Mouse (Mus musculus): ENCODE data around the gene Kcna2. TPM values are rescaled to one million over a fixed set of nuclear protein-coding genes. Genes with fewer than 3 reads are reported as not detected.

Gene Kcna2
- polyA plus RNA-seq, 1 experiment from 2014 or later = 0.05 TPM

Other genes with a start within 250 kb of the Kcna2 start
- gene Kcna3, start 65.0 kb upstream of the Kcna2 start, polyA plus RNA-seq (2014; fragmentation: Nextera tagmentation; extraction: Ambion mirVana) = 3.4 and 3.6 TPM in 2 replicates
- not detected in 2 replicates for gene Kcna10, start 81.9 kb downstream of the Kcna2 start, polyA plus RNA-seq (2014; fragmentation: Nextera tagmentation; extraction: Ambion mirVana)
- 0.14 and 0.27 TPM in 2 replicates for gene Cym, start 120.6 kb downstream of the Kcna2 start, polyA plus RNA-seq (2014; fragmentation: Nextera tagmentation; extraction: Ambion mirVana)
- gene A630076J17Rik, start 129.5 kb downstream of the Kcna2 start, polyA plus RNA-seq (2014; fragmentation: Nextera tagmentation; extraction: Ambion mirVana) = not detected in 2 replicates
- not detected in 2 replicates for gene Prok1, start 138.6 kb downstream of the Kcna2 start, polyA plus RNA-seq (2014; fragmentation: Nextera tagmentation; extraction: Ambion mirVana)
- gene Lamtor5, start 177.7 kb downstream of the Kcna2 start, polyA plus RNA-seq (2014; fragmentation: Nextera tagmentation; extraction: Ambion mirVana) = 172 and 185 TPM in 2 replicates
- gene Slc16a4, start 190.1 kb downstream of the Kcna2 start, polyA plus RNA-seq (2014; fragmentation: Nextera tagmentation; extraction: Ambion mirVana) = 1.4 and 1.9 TPM in 2 replicates
- gene Rbm15, start 232.5 kb downstream of the Kcna2 start, polyA plus RNA-seq (2014; fragmentation: Nextera tagmentation; extraction: Ambion mirVana) = 16.3 and 16.9 TPM in 2 replicates

All from liver, embryonic 11.5 days (tissue).